Mouse (Mus musculus) embryonic stem cell, embryonic (primary cell): ENCODE measurements at regions not wholly inside any gene's neighbourhood (a gene's known extent, or its start where the extent isn't known, plus 50 kb on each side); places are given as distances from the start of the nearest gene placed in this dataset.

ENCODE experiments used
- CTCF ChIA-PET, 4 experiments: fragments of 300-600 bp in 2 of 4; fragments of 350-600 bp in 2 of 4; sonication (Branson Sonifier 250); formaldehyde crosslinking; loops; one replicate each; lab custom pipeline; 2022; ENCODE audit warnings: inconsistent platforms in 2 of 4; lab: Charles Lee
- POLR2A ChIA-PET, 4 experiments: fragments of 300-600 bp in 2 of 4; fragments of 350-600 bp in 2 of 4; sonication (Branson Sonifier 250); formaldehyde crosslinking; loops; one replicate each; lab custom pipeline; 2022; ENCODE audit warnings: antibody characterized with exemption in 4 of 4, inconsistent platforms in 1 of 4; lab: Charles Lee

DNA sequence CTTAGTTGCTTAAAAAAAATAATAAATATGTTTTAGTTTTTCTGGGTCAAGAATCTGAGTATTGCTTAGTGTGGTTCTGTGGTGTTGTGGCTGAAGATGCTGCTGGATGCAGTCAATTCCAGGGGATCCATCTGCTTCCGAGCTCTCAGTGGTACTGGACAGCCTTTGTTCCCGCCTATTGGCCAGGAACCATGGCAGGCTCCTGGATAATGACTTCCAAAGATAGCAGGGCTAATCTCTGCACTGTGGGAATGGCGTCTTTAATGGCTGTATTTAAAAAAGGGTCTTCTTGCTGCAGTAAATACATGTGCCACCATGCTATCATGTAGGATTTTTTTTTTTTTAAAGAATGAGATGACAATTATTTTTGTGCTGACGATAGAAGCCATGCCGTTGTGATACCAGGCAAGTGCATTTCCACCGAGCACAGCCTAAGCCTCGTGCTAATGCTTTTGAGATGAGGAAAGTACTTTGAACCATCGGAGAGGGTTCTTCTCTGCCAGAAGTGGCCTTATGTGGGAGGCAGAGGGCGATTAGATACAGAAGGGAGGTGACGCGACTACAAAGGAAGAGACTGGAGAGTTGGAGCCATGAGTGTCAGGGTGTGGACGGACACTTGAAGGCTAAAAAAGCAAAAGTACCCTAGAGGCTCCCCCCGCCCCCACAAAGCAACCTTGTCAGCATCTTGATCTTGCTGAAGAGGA is 50.7 kb upstream of the Rgs8 start:
- ChIA-PET POLR2A (interaction anchor here in 1 of 4 experiments (0.6 to 1.6 kb wide), 2 partner anchors 43 to 68 kb away, joined by 3 read pairs; no protein-coding TSS in a partner anchor), CTCF (interaction anchor here in 2 of 4 experiments (0.6 to 1.1 kb wide), 2 partner anchors 8 to 43 kb away, joined by 6 read pairs; no protein-coding TSS in a partner anchor)

DNA sequence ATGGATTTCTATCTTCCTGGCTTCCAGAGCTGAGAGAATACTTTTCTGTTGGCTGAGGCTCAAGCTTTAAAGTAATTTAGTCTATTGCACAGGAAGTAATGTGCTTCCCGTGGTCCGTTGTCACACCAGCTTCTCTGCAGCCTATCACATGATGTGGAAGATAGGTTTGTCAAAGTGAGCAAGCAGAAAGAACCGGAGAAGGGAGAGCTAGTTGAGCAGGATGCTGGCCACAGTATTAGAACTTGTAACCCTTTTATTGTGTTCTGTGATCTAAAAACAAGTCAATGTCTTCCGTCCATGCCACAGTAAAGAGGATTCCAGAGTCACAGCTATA is 50.2 kb upstream of the Rgs8 start:
- ChIA-PET CTCF (interaction anchor here in 2 of 4 experiments (0.6 to 1.1 kb wide), 4 partner anchors 9 to 154 kb away, joined by 4 to 6 read pairs (median 5); no protein-coding TSS in a partner anchor), POLR2A (interaction anchor here in 1 of 4 experiments (0.6 to 1.6 kb wide), 2 partner anchors 44 to 67 kb away, joined by 3 read pairs; no protein-coding TSS in a partner anchor)
